Mouse (Mus musculus): ENCODE measurements around the gene Sh3bp4.

Sh3bp4 gene

GRCm38 (mm10) chr1:89070103-89070700, at the start of gene Sh3bp4:
Sh3bp4 (plus strand) TSS chr1:89070415.
- in situ Hi-C loops (cut with MseI, MboI) = no loop called here

- in situ Hi-C loops (cut with MseI, MboI) = no loop called here
Measured at GRCm38 (mm10) chr1:89022997-89023396, 47.2 kb upstream of the Sh3bp4 start.

- in situ Hi-C loops (cut with MseI, MboI) = no loop called here
Measured at GRCm38 (mm10) chr1:89024696-89025612, 45.3 kb upstream of the Sh3bp4 start.

GRCm38 (mm10) chr1:89026040-89026439, 44.2 kb upstream of the Sh3bp4 start:
- in situ Hi-C loops (cut with MseI, MboI) = no loop called here

- in situ Hi-C loops (cut with MseI, MboI) = no loop called here
Measured at GRCm38 (mm10) chr1:89029136-89029927, 40.9 kb upstream of the Sh3bp4 start.

DNA sequence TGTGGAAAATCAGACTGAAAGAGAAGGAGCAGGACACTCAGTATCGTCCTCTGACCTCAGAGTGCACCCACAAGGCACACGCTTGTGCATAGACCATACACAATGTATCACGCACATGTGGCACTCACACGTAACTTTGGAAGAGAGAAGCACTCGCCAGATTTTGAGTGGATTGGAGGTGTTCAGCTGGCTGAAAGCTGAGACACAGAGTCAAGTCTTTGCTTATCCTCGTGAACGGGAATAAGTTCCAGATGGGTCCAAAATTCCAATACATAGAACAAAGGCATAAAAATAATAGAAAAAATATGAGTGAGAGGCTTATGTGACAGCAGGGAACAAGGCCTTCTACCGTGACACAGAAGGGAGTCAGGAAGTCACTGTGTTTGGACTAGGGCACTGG, 36.6 kb upstream of the Sh3bp4 start:
- in situ Hi-C loops (cut with MseI, MboI) = no loop called here

DNA sequence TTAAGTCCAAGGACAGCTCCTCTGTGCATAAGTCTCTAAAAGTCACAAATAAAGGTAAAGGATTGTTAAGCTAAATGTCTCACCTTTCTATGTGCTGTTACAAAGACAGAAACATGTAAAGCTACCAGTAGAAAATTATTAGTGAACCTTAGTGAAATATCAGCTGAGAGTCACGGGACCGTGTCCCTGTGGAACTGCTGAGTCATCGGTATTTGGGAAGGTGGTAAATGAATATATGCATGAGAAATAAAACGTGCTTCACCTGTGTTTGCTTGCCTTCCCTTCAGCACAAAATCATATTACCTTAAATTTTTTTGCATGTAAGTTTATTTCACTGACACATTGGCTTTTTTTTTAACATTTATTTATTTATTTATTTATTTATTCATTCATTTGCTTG, 36.2 kb upstream of the Sh3bp4 start:
- in situ Hi-C loops (cut with MseI, MboI) = no loop called here

DNA sequence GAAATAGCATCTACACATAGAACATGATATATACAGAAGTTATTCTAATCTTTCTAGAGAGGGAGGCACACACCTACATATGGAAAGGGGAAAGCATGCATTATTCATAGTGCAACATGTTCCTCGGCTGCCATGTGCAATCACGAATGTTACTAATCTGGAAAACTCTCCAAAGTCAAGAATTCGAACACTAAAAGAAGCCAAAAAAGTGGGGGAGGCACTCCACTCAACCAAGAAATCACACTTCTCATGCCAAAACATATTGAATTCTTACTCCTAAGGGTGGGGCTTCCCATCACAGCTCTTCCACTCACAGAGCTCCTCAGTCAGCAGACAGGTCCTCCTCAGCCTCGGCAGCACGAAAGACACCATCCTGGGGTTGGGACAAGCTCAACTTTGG, 35.1 kb upstream of the Sh3bp4 start:
- in situ Hi-C loops (cut with MseI, MboI) = no loop called here

GRCm38 (mm10) chr1:89039836-89040235, 30.4 kb upstream of the Sh3bp4 start:
- in situ Hi-C loops (cut with MseI, MboI) = no loop called here

DNA sequence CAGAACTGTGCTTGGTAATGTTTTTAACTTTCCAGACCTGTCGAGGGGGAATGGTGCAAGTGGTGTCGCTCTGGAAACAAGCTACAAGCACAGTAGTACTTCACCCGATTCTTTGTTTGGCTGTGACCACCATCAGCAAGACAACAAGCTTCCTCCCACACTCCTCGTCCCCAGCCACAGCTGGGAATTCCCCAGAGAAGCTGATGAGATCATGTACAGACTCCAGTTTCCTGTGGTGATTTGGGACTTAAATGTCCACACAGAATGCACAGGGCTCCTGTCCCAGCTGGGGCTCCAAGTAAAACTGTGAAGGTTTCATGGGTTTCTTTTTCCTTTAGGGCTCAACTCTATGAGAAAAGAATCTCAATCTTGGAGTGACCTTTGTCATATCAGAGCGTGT, 28.9 kb upstream of the Sh3bp4 start:
- in situ Hi-C loops (cut with MseI, MboI) = no loop called here

GRCm38 (mm10) chr1:89042081-89042480, 28.1 kb upstream of the Sh3bp4 start:
- in situ Hi-C loops (cut with MseI, MboI) = no loop called here

GRCm38 (mm10) chr1:89042956-89043355, 27.3 kb upstream of the Sh3bp4 start:
- in situ Hi-C loops (cut with MseI, MboI) = no loop called here

DNA sequence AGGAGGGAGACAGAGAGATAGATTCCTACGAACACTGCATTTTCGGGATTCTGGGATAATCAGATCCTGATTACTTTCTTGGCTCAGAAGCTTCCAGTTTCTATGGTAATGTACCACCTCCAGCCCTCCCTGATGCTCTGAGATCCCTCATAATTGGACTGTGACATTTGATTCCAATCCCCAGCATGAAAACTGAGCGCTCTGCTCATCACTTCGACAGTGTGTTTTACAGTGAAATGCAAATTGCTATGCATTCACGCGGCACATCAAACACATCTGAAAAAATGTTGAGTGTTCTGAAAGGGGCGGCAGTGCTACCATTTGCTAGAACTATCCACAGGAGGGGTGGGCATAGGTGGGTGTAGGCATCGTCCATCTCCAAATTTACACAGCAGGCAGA, 24.8 kb upstream of the Sh3bp4 start:
- in situ Hi-C loops (cut with MseI, MboI) = no loop called here

DNA sequence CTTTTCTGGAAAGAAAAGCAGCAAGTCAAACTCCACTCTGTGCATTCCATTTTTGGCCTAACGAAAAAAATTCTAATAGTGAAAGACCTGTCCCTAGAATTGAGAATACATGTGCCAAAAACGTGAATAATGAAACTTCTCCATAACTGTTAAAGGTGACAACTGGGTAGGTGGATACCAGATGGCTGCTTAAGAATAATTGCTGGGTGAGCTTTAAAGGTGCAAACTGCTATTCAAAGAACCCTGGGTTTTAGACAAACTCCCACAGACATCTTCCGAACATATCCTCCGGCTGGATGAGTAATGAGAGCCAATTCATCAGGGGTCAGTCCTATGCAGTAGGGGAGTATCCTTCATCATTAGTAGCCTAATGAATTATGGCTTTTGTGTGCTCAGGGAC, 20.7 kb upstream of the Sh3bp4 start:
- in situ Hi-C loops (cut with MseI, MboI) = no loop called here

- in situ Hi-C loops (cut with MseI, MboI) = no loop called here
Measured at GRCm38 (mm10) chr1:89056175-89056574, 14.0 kb upstream of the Sh3bp4 start.

DNA sequence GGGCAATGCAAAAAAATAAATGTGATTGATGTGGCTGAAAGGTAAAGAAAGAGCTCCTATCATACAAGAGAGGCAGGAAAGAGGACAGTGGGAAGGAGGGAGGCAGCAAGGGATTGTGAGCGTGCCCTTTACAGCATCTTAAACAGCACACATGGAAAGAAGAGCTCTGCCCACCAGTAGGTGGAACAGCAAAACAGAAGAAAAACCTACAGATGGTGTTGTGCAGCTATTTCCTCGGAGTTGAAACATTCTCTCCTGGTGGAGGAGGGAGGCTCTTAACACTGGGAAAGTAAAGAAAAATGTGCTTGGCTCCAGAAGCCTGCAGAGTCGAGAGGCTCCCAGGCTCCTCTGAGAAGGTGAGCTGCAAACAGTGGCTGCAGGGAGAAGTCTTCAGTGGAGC, 12.8 kb upstream of the Sh3bp4 start:
- in situ Hi-C loops (cut with MseI, MboI) = no loop called here

GRCm38 (mm10) chr1:89058011-89058410, 12.2 kb upstream of the Sh3bp4 start:
- in situ Hi-C loops (cut with MseI, MboI) = no loop called here

DNA sequence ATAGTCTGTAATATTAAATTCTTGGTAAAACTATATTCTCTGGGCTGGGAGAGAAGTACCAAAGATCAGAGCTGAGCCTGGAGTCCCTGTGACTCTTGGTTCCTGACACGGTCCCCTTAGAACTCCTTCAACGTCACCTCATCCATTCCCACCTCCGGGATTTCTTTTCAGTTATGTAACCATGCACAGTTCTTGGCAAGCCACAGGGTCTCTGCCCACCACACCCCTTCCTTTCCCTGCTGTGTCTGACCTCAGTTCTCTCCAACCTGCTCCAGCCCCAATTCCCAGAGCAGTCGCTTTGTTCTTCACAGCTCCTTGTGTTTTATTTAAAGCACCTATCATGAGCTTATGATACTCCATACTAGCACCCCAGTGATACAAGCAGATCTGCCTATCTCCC, 7.2 kb upstream of the Sh3bp4 start:
- in situ Hi-C loops (cut with MseI, MboI) = no loop called here

DNA sequence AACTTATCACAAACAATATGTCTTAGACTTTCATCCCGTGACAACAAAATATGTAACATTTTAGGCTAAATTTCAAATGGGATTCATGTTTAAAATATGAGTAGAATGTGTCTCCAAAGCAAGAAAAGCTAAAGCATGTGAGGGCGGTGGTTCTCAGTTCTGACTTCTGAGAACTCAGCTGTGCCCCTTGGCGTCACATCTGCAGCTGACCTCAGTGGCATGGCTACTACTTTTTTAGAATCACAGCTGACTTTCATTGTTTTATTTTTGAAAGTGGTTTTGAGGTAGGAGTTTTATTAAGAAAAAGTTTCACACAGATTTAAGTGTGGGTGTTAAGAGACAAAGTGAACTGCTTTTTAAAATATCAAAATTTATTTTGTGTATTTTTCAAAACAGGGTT, 6.4 kb upstream of the Sh3bp4 start:
- in situ Hi-C loops (cut with MseI, MboI) = no loop called here

GRCm38 (mm10) chr1:89068812-89069211, 1.4 kb upstream of the Sh3bp4 start:
- in situ Hi-C loops (cut with MseI, MboI) = no loop called here

DNA sequence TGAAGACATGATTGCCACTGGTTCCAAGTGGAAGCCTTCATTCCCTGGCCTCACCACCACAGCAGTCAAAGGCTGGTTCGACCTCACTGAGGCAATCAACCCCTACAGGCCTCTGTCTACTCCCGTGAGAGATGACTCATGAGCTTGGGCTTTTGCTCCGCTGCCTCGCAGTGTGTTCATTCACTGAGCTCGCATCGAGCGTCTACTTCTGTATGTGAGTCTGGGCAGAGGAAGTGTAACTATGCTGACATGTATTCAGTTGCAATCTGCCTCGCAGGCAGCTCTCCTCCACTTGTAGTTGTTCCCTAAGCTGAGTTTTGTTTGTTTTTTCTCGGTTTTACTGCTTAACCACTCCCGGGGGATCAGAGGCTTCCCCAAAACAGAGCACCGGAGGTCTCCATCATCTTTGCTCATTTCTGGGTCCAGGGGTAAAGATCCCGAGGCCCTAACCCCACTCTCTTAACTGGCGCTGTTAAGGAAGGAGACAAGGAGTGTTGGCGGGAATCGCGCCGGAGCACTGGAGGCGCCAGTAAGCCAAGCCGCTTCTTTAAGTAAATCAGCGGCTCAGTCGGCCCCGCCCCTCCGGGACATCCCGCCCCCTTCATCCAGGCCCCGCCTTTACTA, 624 bp upstream of the Sh3bp4 start:
- in situ Hi-C loops (cut with MseI, MboI) = no loop called here

- in situ Hi-C loops (cut with MseI, MboI) = no loop called here
Measured at GRCm38 (mm10) chr1:89070871-89071361, 701 bp downstream of the Sh3bp4 start.
